Mouse (Mus musculus) ES-E14 (cell line): ENCODE measurements at regions not wholly inside any gene's neighbourhood (a gene's known extent, or its start where the extent isn't known, plus 50 kb on each side); places are given as distances from the start of the nearest gene placed in this dataset.

Experiments used
- MAFK ChIP-seq: IDR thresholded peaks from 2 replicates; pipeline ENCODE4 v1.6.1; 2014; ENCODE audit warnings: mild to moderate bottlenecking, low read depth, low read length, inconsistent platforms; ENCODE audit not compliant: insufficient read depth
- ZC3H11A ChIP-seq: IDR thresholded peaks from 2 replicates; pipeline ENCODE4 v1.6.1; 2012; ENCODE audit warnings: low read depth, mild to moderate bottlenecking, inconsistent platforms, low read length, borderline replicate concordance

DNA sequence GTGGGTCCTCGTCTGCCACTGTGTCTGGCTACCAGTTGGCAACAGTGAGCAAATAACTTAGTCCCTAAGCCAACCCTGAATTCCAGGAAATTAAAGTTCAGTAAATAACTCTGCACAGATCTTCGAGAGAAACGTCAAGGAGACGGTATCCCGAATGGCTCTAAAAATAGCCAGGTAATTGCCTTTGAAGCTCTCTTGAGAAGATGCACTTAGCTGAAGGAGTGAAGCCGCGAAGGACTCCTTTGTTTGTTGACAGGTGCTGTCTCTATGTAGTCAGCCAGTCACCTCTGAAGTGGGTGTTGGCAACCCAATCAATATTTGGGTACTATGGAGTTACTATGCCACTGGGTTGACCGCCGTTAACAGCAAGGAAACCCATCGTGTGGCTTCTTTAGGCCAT lies 189.3 kb upstream of the Lrig1 start:
- TF ChIP-seq ZC3H11A (no peak), MAFK (no peak)
